Mouse (Mus musculus) CH12.LX (cell line): ENCODE results near the gene Uba3. TPM values are rescaled to one million over a fixed set of nuclear protein-coding genes. Genes with fewer than 3 reads are reported as not detected.
A peak's percentile ranks its signal among the peaks of the same experiment; 100 is the strongest.

ENCODE experiments used
- DNase-seq: peaks from one replicate; pipeline ENCODE4 v3.0.0-alpha.2; 2013; ENCODE audit errors: extremely low read depth
- H3K27ac ChIP-seq: 2 replicates; pipeline ENCODE4 v1.5.1; 2012; ENCODE audit warnings: low read depth, mild to moderate bottlenecking, control low read depth, moderate library complexity; ENCODE audit not compliant: insufficient read depth
- H3K27me3 ChIP-seq: replicated peaks from 2 replicates; pipeline ENCODE3; 2012; ENCODE audit warnings: inconsistent platforms
- H3K36me3 ChIP-seq, 2 experiments: replicated peaks in 1 of 2; 2 replicates each; pipeline versions ENCODE3 to v1.6.1; 2012; ENCODE audit warnings: inconsistent platforms in 1 of 2, low read length in 1 of 2, mild to moderate bottlenecking in 1 of 2, mixed read lengths in 1 of 2, moderate library complexity in 1 of 2; ENCODE audit not compliant: control insufficient read depth in 1 of 2, insufficient read depth in 1 of 2
- H3K4me1 ChIP-seq, 2 experiments: 2 replicates each; pipeline ENCODE4 v1.6.1; 2012; ENCODE audit warnings: inconsistent platforms in 1 of 2, moderate library complexity in 1 of 2; ENCODE audit not compliant: insufficient read depth in 2 of 2, control insufficient read depth in 1 of 2
- H3K4me2 ChIP-seq: 2 replicates; pipeline ENCODE4 v1.6.1; 2012; ENCODE audit warnings: low read depth, mild to moderate bottlenecking, control low read depth; ENCODE audit not compliant: poor library complexity, insufficient read depth, severe bottlenecking
- H3K4me3 ChIP-seq, 3 experiments: fragments of 150-350 bp in 1 of 3; sonication (generic) in 1 of 3; replicated peaks in 1 of 3; 2 replicates each; pipeline versions ENCODE3 to v1.5.1; 2011 to 2012; ENCODE audit warnings: low read depth in 2 of 3, low read length in 2 of 3, mild to moderate bottlenecking in 2 of 3, moderate library complexity in 2 of 3, control low read depth in 1 of 3, improper control_type of control experiment in 1 of 3, inconsistent platforms in 1 of 3, mixed read lengths in 1 of 3; ENCODE audit not compliant: poor library complexity in 1 of 3
- H3K79me2 ChIP-seq: replicated peaks from 2 replicates; pipeline ENCODE4 v1.6.1; 2012; ENCODE audit warnings: mild to moderate bottlenecking, moderate library complexity; ENCODE audit not compliant: control insufficient read depth, poor library complexity, insufficient read depth, severe bottlenecking; ENCODE audit errors: extremely low read depth
- H3K9ac ChIP-seq: 2 replicates; pipeline ENCODE4 v1.6.1; 2012; ENCODE audit warnings: low read depth, mild to moderate bottlenecking, control low read depth, moderate library complexity; ENCODE audit not compliant: insufficient read depth
- H3K9me3 ChIP-seq: replicated peaks from 2 replicates; pipeline ENCODE3; 2012; ENCODE audit warnings: low read length, inconsistent platforms, mixed read lengths
- BHLHE40 ChIP-seq: IDR thresholded peaks from 2 replicates; pipeline ENCODE4 v1.6.1; 2011; ENCODE audit warnings: mild to moderate bottlenecking, low read depth, low read length, improper control_type of control experiment
- CHD1 ChIP-seq: IDR thresholded peaks from 2 replicates; pipeline ENCODE4 v1.6.1; 2012; ENCODE audit warnings: low read depth, low read length, improper control_type of control experiment, inconsistent platforms
- E2F4 ChIP-seq: IDR thresholded peaks from 2 replicates; pipeline ENCODE4 v1.6.1; 2011; ENCODE audit warnings: low read depth, low read length, improper control_type of control experiment; ENCODE audit not compliant: insufficient replicate concordance
- ELF1 ChIP-seq: IDR thresholded peaks from 2 replicates; pipeline ENCODE4 v1.6.1; 2014; ENCODE audit warnings: low read depth, mild to moderate bottlenecking, inconsistent platforms, low read length, improper control_type of control experiment
- GABPA ChIP-seq: IDR thresholded peaks from 2 replicates; pipeline ENCODE4 v1.6.1; 2012; ENCODE audit warnings: low read depth, low read length, improper control_type of control experiment, inconsistent platforms; ENCODE audit not compliant: insufficient replicate concordance
- MAFK ChIP-seq: IDR thresholded peaks from 2 replicates; pipeline ENCODE4 v1.6.1; 2011; ENCODE audit warnings: low read length, improper control_type of control experiment; ENCODE audit not compliant: insufficient replicate concordance
- MAX ChIP-seq: IDR thresholded peaks from 2 replicates; pipeline ENCODE4 v1.6.1; 2011; ENCODE audit warnings: low read length, improper control_type of control experiment
- MEF2A ChIP-seq: IDR thresholded peaks from 2 replicates; pipeline ENCODE4 v1.6.1; 2014; ENCODE audit warnings: low read depth, mild to moderate bottlenecking, inconsistent platforms, low read length, improper control_type of control experiment, borderline replicate concordance
- MXI1 ChIP-seq: IDR thresholded peaks from 2 replicates; pipeline ENCODE4 v1.6.1; 2011; ENCODE audit warnings: mild to moderate bottlenecking, low read depth, low read length, improper control_type of control experiment
- NELFE ChIP-seq: IDR thresholded peaks from 2 replicates; pipeline ENCODE4 v1.6.1; 2011; ENCODE audit warnings: low read depth, low read length, improper control_type of control experiment
- PAX5 ChIP-seq: IDR thresholded peaks from 2 replicates; pipeline ENCODE4 v1.6.1; 2012; ENCODE audit warnings: low read length, inconsistent platforms, mixed read lengths
- POLR2AphosphoS2 ChIP-seq: IDR thresholded peaks from 2 replicates; pipeline ENCODE4 v1.6.1; 2011; ENCODE audit warnings: low read depth, low read length, improper control_type of control experiment
- RAD21 ChIP-seq: IDR thresholded peaks from 2 replicates; pipeline ENCODE4 v1.6.1; 2011; ENCODE audit warnings: low read depth, mild to moderate bottlenecking, low read length, improper control_type of control experiment, moderate library complexity
- RCOR1 ChIP-seq: conservative IDR thresholded peaks from 2 replicates; pipeline ENCODE4 v1.6.1; 2012; ENCODE audit warnings: low read depth, mild to moderate bottlenecking, inconsistent platforms, low read length, improper control_type of control experiment
- SMC3 ChIP-seq: IDR thresholded peaks from 2 replicates; pipeline ENCODE4 v1.6.1; 2011; ENCODE audit warnings: low read depth, low read length, improper control_type of control experiment
- UBTF ChIP-seq: IDR thresholded peaks from 2 replicates; pipeline ENCODE4 v1.6.1; 2012; ENCODE audit warnings: low read depth, mild to moderate bottlenecking, inconsistent platforms, low read length, improper control_type of control experiment, moderate library complexity
- USF1 ChIP-seq: IDR thresholded peaks from 2 replicates; pipeline ENCODE4 v1.6.1; 2014; ENCODE audit warnings: low read depth, mild to moderate bottlenecking, inconsistent platforms, low read length, improper control_type of control experiment
- ZC3H11A ChIP-seq: IDR thresholded peaks from 2 replicates; pipeline ENCODE4 v1.6.1; 2012; ENCODE audit warnings: low read depth, mild to moderate bottlenecking, inconsistent platforms, low read length, improper control_type of control experiment
- ZKSCAN1 ChIP-seq: IDR thresholded peaks from 2 replicates; pipeline ENCODE4 v1.6.1; 2012; ENCODE audit warnings: low read depth, inconsistent platforms, low read length, improper control_type of control experiment, borderline replicate concordance
- ZMIZ1 ChIP-seq: IDR thresholded peaks from 2 replicates; pipeline ENCODE4 v1.6.1; 2012; ENCODE audit warnings: low read depth, mild to moderate bottlenecking, inconsistent platforms, low read length, improper control_type of control experiment
- ZNF384 ChIP-seq: IDR thresholded peaks from 2 replicates; pipeline ENCODE4 v1.6.1; 2012; ENCODE audit warnings: low read depth, low read length, improper control_type of control experiment, inconsistent platforms
- dilution Hi-C: fragments of 300-500 bp; cut with MboI; formaldehyde crosslinking; loops from 2 replicates; pipeline ENCODE4 v1.14.3; 2020; ENCODE audit warnings: low sequenced_read_pairs; ENCODE audit not compliant: extremely low pct_unique_long_range_greater_than_20kb, extremely low pct_ligation_motif_present
- in situ Hi-C: fragments of 300-500 bp; cut with MboI; formaldehyde crosslinking; loops from 3 replicates; pipeline ENCODE4 v1.14.3; 2019; ENCODE audit warnings: low sequenced_read_pairs, low pct_ligation_motif_present, low pct_unique_long_range_greater_than_20kb, mixed read lengths
- polyA plus RNA-seq: library from polyadenylated mRNA; unstranded; fragments of >175 nt; gene quantifications from 2 replicates; pipeline ENCODE4 v1.2.1, GENCODE M21; 2012; ENCODE audit warnings: low read depth; ENCODE audit not compliant: insufficient read length
- total RNA-seq, 2 experiments: library from RNA; depleted of rRNA; stranded (reverse); fragments of 300-350 nt in 1 of 2; fragments of >200 nt in 1 of 2; gene quantifications; 2 replicates each; pipeline ENCODE4 v1.2.3; 2012 to 2014

The Uba3 gene
- total and polyA plus RNA-seq, 3 experiments = 52.7 to 106 (median 55.6) TPM

GRCm38 (mm10) chr6:97221205-97222025 lies 16.0 kb upstream of the Uba3 start:
- Histone ChIP-seq H3K9ac (no peak overlapping the region), H3K79me2 (peaks cover 43% of the 10 kb centered on the region), H3K27me3 (no peaks in the 10 kb centered on the region), H3K36me3 (peaks cover 12 to 56% of the 10 kb centered on the region in 2 experiments), H3K27ac (0 out of 2 replicates have a peak overlapping the region, but pooled peaks have one; percentile 1), H3K4me2 (no peak overlapping the region), H3K4me1 (peaks cover 8 to 65% of the 10 kb centered on the region in 2 experiments), H3K9me3 (no peaks in the 10 kb centered on the region)
- dilution Hi-C loops (no loop called here), in situ Hi-C loops (loop anchor here (25.0 kb wide), 1 partner anchor 616 kb away; no protein-coding TSS in a partner anchor)
- DNase-seq = no peak
- TF ChIP-seq ZNF384 (no peak), ZMIZ1 (no peak), RCOR1 (no peak), RAD21 (no peak), GABPA (no peak), E2F4 (no peak), ZKSCAN1 (no peak), MEF2A (no peak), NELFE (no peak), CHD1 (no peak), POLR2AphosphoS2 (no peak), MXI1 (no peak), MAFK (no peak), ELF1 (no peak), SMC3 (no peak), UBTF (no peak), ZC3H11A (no peak), MAX (no peak), PAX5 (no peak)
- TF ChIP-seq, all 38 proteins: peak for 0
- H3K4me3 ChIP-seq = no peak overlapping the region

GRCm38 (mm10) chr6:97220672-97221071 lies 15.2 kb upstream of the Uba3 start:
- dilution Hi-C loops = no loop called here

More at GRCm38 (mm10) chr6:97220672-97221071, 15.2 kb upstream of the Uba3 start:
- H3K79me2 ChIP-seq = peaks cover 46% of the 10 kb centered on the region
- no peak overlapping the region for H3K4me2 ChIP-seq
- peaks cover 6 to 55% of the 10 kb centered on the region in 2 experiments for H3K36me3 ChIP-seq
- no peak overlapping the region for H3K9ac ChIP-seq
- no peaks in the 10 kb centered on the region for H3K27me3 ChIP-seq
- TF ChIP-seq USF1 (no peak), ZKSCAN1 (no peak), GABPA (no peak), BHLHE40 (no peak)
- H3K4me1 ChIP-seq = peaks cover 8 to 65% of the 10 kb centered on the region in 2 experiments
- H3K9me3 ChIP-seq = no peaks in the 10 kb centered on the region
- no peak overlapping the region for H3K4me3 ChIP-seq
- in situ Hi-C loops = loop anchor here (25.0 kb wide), 1 partner anchor 617 kb away; no protein-coding TSS in a partner anchor
- no peak overlapping the region for H3K27ac ChIP-seq
- DNase-seq = no peak
